Mouse (Mus musculus): ENCODE results near the gene Ppp2r5a.

Ppp2r5a gene

GRCm38 (mm10) chr1:191326233-191326882 lies 76.7 kb downstream of the Ppp2r5a start:
- ATAC-seq (ENCODE audit: low TSS enrichment) = peak; percentile 47

- peak; percentile 96 for ATAC-seq (ENCODE audit: low TSS enrichment)
These were observed 77.3 kb downstream of the Ppp2r5a start, which contains the start of gene Tmem206 for GRCm38 (mm10) chr1:191325726-191326232. Tmem206 (plus strand) TSS chr1:191325912.

- no peak for ATAC-seq (ENCODE audit: low TSS enrichment)
These were observed 78.1 kb downstream of the Ppp2r5a start for GRCm38 (mm10) chr1:191324733-191325590.

- no peak for ATAC-seq (ENCODE audit: low TSS enrichment)
These were observed 79.7 kb downstream of the Ppp2r5a start for GRCm38 (mm10) chr1:191323381-191323780.

GRCm38 (mm10) chr1:191318686-191319085 lies 84.4 kb downstream of the Ppp2r5a start:
- ATAC-seq (ENCODE audit: low TSS enrichment) = no peak

GRCm38 (mm10) chr1:191317591-191318196 lies 85.4 kb downstream of the Ppp2r5a start, which contains the start of gene Nenf:
Nenf (minus strand) TSS chr1:191318194.
- peak; percentile 86 for ATAC-seq (ENCODE audit: low TSS enrichment)

- ATAC-seq (ENCODE audit: low TSS enrichment) = no peak
These were observed 86.3 kb downstream of the Ppp2r5a start for GRCm38 (mm10) chr1:191316818-191317217.

GRCm38 (mm10) chr1:191313926-191314325 lies 89.1 kb downstream of the Ppp2r5a start:
- ATAC-seq (ENCODE audit: low TSS enrichment) = no peak

GRCm38 (mm10) chr1:191313158-191313557 lies 89.9 kb downstream of the Ppp2r5a start:
- no peak for ATAC-seq (ENCODE audit: low TSS enrichment)

GRCm38 (mm10) chr1:191312513-191312941 lies 90.5 kb downstream of the Ppp2r5a start:
- peak; percentile 93 for ATAC-seq (ENCODE audit: low TSS enrichment)

GRCm38 (mm10) chr1:191311296-191311898 lies 91.7 kb downstream of the Ppp2r5a start:
- no peak for ATAC-seq (ENCODE audit: low TSS enrichment)

GRCm38 (mm10) chr1:191307766-191308455 lies 95.2 kb downstream of the Ppp2r5a start:
- ATAC-seq (ENCODE audit: low TSS enrichment) = no peak

GRCm38 (mm10) chr1:191306316-191306715 lies 96.8 kb downstream of the Ppp2r5a start:
- no peak for ATAC-seq (ENCODE audit: low TSS enrichment)

GRCm38 (mm10) chr1:191305610-191306009 lies 97.5 kb downstream of the Ppp2r5a start:
- ATAC-seq (ENCODE audit: low TSS enrichment) = peak; percentile 51; the same call in 1 of the 2 replicates

GRCm38 (mm10) chr1:191304216-191304615 lies 98.9 kb downstream of the Ppp2r5a start:
- ATAC-seq (ENCODE audit: low TSS enrichment) = no peak

GRCm38 (mm10) chr1:191303736-191304135 lies 99.3 kb downstream of the Ppp2r5a start:
- ATAC-seq (ENCODE audit: low TSS enrichment) = no peak
